Comparison of ENCODE assay signal across 8 mouse cellular contexts in the genomic region with DNA sequence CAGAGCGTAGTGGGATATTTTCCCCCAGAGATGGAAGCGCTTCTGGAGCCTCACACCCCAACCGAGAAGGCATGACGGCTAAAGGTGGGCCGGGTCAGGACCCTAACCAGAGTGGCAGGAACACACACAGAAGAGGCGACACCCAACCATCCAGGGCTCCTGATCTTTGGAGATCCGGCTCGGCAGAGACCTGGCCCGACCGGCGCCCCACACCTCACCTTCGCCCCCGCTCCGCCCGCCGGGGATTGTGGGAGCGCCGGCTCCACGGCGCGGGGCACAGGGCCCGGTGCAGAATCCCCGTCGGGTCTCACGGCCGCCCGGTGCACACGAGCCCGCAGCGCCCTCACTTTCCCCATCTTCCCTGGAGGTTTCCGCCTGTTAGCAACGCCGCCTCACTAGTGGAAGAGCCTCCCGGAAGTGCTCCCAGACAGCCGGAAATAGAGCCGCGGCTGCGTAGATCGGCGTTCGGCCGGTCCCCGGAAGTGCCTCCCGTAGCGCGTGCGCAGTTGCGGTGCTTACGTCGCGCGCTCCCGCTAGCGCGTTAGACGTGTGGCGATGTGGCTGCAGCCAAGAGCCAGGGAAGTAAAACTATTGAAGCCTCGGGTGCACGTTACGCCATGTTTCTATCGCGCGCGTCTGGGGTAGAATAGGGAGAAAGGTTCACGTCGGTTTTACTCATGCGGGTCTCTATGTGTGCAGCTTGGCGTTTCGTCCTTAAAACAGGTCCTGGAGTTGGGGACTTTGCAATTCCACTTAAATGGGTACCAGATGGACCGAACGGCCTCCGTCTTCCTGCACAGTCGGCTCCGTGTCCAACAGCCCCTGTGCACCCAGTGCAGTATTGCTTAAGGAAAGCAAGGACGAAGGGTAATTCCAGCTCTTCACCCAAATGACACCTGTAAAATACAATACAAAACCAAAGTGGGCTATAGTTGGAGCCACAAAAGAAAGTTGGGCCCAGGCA. TPM values are rescaled to one million over a fixed set of nuclear protein-coding genes. Genes with fewer than 3 reads are reported as not detected.
DNase-seq lines count a peak whose midpoint lies in the region; ATAC-seq lines count a peak whose summit lies in the region.

A gene (minus strand): TSS at position 401 of the 964 bp plus-strand sequence.

- no peaks in the 10 kb centered on the region for H3K27me3 ChIP-seq in megakaryocyte, embryonic 14.5 days (replicated peaks)

- H3K9me3 ChIP-seq in megakaryocyte, embryonic 14.5 days, result peaks cover 6% of the 10 kb centered on the region

- H3K4me3 ChIP-seq in megakaryocyte, embryonic 14.5 days (replicated peaks), result peak within 1 kb of the TSS; percentile 95

- peaks cover 44% of the 10 kb centered on the region for H3K36me3 ChIP-seq in megakaryocyte, embryonic 14.5 days (replicated peaks; ENCODE audit: low read length)

- H3K4me1 ChIP-seq in megakaryocyte, embryonic 14.5 days, result peaks cover 85% of the 10 kb centered on the region

- peak; percentile 97 for DNase-seq in ZHBTc4 (ENCODE audit: low read depth, low spot score)
- peak; percentile 79 to 88 for DNase-seq in gastrocnemius, adult 8-10 months (ENCODE audit: low spot score in 2 of 2)
- DNase-seq in hindlimb bud, embryonic 11.5 days (ENCODE audit: extremely low spot score, low read depth, low spot score), result peak; percentile 63
- peak; percentile 84 to 90 for DNase-seq in left cerebral cortex, adult 8-10 months (ENCODE audit: low spot score in 2 of 2)
- DNase-seq in right cerebral cortex, postnatal 10 days (ENCODE audit: low spot score in 2 of 2), result peak; percentile 95 to 96
- peak; percentile 95 for DNase-seq in urinary bladder, postnatal 25 days (ENCODE audit: low spot score)

- ATAC-seq in common myeloid progenitor, adult 5-6 weeks (replicated peaks; ENCODE audit: low read depth, poor library complexity, severe bottlenecking), result peak; percentile 89

RNA-seq across cellular contexts. Expression of the gene that starts here (rescaled TPM):
- 23.1 and 32.5 TPM in 2 replicates for total RNA-seq in common myeloid progenitor, adult 5-6 weeks (2017)
- total RNA-seq in gastrocnemius, adult 8-10 months (2022), result 1 to 10 TPM; 4.4 to 7.3 (median 5.9) TPM
- total RNA-seq in left cerebral cortex, adult 8-10 months (2022), result 10 to 100 TPM; 26.6 to 32.7 (median 29.5) TPM
- 19.5 and 88.9 TPM in 2 replicates for polyA plus RNA-seq in megakaryocyte, embryonic 14.5 days (2012; ENCODE audit: insufficient read depth, low replicate concordance)

Comparison
In these comparisons a context has a peak if more than half of its experiments do, and no peak if none do; other contexts are left out.
1. Peak in every context shown above with its lines: DNase-seq, ATAC-seq and H3K4me3 ChIP-seq.